Mouse (Mus musculus): ENCODE data around the gene Pde6h.

GRCm38 (mm10) chr6:136938331-136939126 lies 14.9 kb downstream of the Pde6h start:
- no peak for TF ChIP-seq EP300 (IDR thresholded peaks at IDR 0.05; ENCODE audit: low read depth)
- no peak for TF ChIP-seq CTCF (IDR thresholded peaks at IDR 0.05; ENCODE audit: low read depth)

Data from heart, postnatal 0 days (tissue).